Comparison of ENCODE assay signal across 34 mouse cellular contexts in the genomic region with DNA sequence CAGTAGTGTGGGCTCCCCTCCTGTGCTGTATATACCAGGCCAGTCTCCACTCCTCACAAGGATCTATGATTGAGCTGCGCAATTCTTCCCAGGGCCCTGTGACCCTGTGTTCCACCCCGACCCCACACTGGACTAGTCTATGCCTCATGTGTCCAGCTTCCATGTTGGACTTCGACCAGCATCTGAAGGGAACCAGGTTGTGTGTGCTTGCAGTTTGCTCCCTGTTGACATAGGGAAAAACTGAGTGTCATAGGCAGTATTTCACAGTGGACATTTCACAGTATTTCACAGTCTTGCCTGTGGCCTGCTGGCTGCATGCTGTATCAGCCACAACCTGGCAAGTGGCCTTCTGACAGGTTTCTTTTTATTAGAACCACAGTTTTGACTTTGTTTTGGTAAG.
"Had no signal": no experiment of that assay in that cellular context is flagged by ENCODE, and none has a peak within 500 bp of the region (broad histone marks: within the 10 kb centered on the region; RNA-seq: fewer than 3 reads in every experiment).

No protein-coding gene starts in this region.

- H3K9me3 ChIP-seq: heart, embryonic 10.5 days; heart, embryonic 12.5 days; heart, embryonic 13.5 days; heart, embryonic 15.5 days; hindbrain, embryonic 10.5 days; hindbrain, embryonic 12.5 days; hindbrain, embryonic 13.5 days; hindbrain, embryonic 15.5 days; kidney, embryonic 15.5 days had no signal

- DNase-seq: heart, adult 2 months; heart, postnatal 10 days; heart, postnatal 14 days; heart, postnatal 36 days; heart, postnatal 4 days; kidney, adult 11 months; kidney, adult 18-20 months; kidney, adult 2 months; kidney, adult 8-10 months; kidney, adult 9 months; kidney, postnatal 10 days; kidney, postnatal 14 days; kidney, postnatal 25 days; kidney, postnatal 36 days; kidney, postnatal 4 days; layer of hippocampus, adult 9-11 months; layer of hippocampus, postnatal 36 days had no signal

- H3K27ac ChIP-seq: heart, adult 2 months; heart, embryonic 10.5 days; heart, embryonic 13.5 days; heart, embryonic 15.5 days; hindbrain, embryonic 10.5 days; hindbrain, embryonic 12.5 days; hindbrain, embryonic 13.5 days; hindbrain, embryonic 14.5 days; hindbrain, embryonic 15.5 days; hindbrain, postnatal 0 days; kidney, embryonic 15.5 days; kidney, postnatal 0 days; layer of hippocampus, adult 2 months had no signal

- H3K4me2 ChIP-seq: heart, embryonic 11.5 days; heart, embryonic 12.5 days; heart, embryonic 13.5 days; heart, embryonic 15.5 days; hindbrain, embryonic 12.5 days; hindbrain, embryonic 13.5 days; hindbrain, embryonic 14.5 days; hindbrain, embryonic 15.5 days; kidney, embryonic 15.5 days had no signal

- H3K9ac ChIP-seq: heart, embryonic 12.5 days; heart, embryonic 13.5 days; heart, embryonic 15.5 days; hindbrain, embryonic 12.5 days; hindbrain, embryonic 13.5 days; hindbrain, embryonic 14.5 days; hindbrain, embryonic 15.5 days; kidney, embryonic 15.5 days had no signal

- H3K4me3 ChIP-seq: heart, adult 2 months; heart, embryonic 10.5 days; heart, embryonic 12.5 days; heart, embryonic 13.5 days; heart, embryonic 15.5 days; hindbrain, embryonic 10.5 days; hindbrain, embryonic 12.5 days; hindbrain, embryonic 13.5 days; hindbrain, embryonic 15.5 days; kidney, embryonic 15.5 days; layer of hippocampus, adult 2 months had no signal

- ATAC-seq: hindbrain, embryonic 16.5 days; hindbrain, postnatal 0 days; inflammation-experienced regulatory T-cells, adult 6 months; intestine, embryonic 16.5 days had no signal

- H3K27me3 ChIP-seq: heart, embryonic 12.5 days; heart, embryonic 13.5 days; heart, embryonic 15.5 days; hindbrain, embryonic 12.5 days; hindbrain, embryonic 13.5 days; hindbrain, embryonic 15.5 days; kidney, embryonic 15.5 days had no signal
